Mouse (Mus musculus): ENCODE measurements around the gene Nkx1-2.

The Nkx1-2 gene

DNA sequence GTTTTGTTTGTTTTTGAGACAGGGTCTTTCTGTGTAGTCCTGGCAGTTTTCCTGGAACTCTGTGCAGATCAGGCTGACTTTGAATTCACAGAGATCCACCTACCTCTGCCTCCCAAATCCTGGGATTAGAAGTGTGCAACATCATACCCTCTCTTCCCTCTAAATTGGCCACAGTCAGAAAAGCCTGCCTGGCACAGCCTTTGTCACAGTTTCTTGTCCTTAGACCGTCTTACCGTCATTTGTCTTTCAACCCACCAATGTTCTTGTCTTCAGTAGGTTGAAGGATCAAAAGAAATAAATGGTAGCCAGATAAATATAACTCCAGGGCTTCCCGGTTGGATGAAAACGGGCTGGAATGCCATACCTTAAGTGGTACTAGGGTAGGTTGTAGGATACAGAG lies 5.3 kb upstream of the Nkx1-2 start:
- DNase-seq: no peak

DNA sequence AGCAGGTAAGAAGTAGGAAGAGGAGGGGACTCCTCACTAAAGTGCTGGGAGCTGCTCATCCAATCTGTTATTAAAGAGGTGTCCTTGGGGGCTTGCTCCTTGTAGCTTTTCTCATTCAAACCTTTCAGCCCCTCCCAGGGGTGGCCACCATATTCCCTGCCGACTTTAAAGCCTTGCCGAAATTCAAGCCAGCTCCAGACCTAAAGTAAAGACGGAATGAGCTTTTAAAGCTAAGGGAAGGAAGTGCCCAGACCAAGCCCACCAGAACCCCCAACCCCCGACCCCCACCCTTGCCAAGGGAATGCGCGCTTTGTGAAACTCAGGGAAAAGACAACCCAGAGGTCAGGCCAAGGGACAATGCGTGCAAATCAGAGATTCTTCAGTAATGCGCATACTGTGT lies 1.5 kb upstream of the Nkx1-2 start:
- DNase-seq: no peak

GRCm38 (mm10) chr7:132600026-132600425 lies 589 bp upstream of the Nkx1-2 start:
- no peak for DNase-seq

GRCm38 (mm10) chr7:132597251-132598041 lies 2.0 kb downstream of the Nkx1-2 start:
- no peak for DNase-seq

DNA sequence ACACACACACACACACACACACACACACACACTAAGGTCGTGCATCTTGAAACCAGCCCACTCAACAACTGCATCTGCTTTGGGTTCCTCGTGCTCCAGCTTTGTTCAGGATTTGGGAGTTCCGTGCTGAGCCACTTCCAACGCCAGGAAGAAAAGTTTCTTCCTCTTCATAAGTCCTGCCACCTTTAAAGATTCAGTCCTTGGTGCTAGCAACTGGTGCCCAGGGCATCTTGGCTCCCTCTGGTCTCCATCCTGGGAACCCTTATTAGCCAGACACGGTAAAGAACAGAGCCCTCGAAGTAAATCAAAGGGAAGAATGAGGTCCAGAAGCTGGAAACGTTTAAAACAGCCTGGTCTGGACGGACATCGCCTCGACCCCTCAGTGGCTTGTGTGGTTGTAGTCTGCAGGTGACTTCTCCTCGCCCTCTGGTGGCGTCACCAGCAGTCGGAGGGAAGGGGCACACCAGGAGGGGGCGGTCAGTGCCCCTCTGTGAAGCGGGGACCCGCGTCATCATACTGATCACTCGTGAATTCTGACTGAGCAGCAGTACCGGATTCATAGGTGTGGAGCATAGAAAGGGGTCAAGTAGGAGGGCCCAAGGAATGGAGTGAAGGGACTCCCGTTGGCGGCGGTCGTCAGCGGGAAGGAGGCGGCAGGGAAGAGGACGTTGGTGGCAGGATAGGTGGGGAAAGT lies 2.7 kb downstream of the Nkx1-2 start:
- DNase-seq: no peak

DNA sequence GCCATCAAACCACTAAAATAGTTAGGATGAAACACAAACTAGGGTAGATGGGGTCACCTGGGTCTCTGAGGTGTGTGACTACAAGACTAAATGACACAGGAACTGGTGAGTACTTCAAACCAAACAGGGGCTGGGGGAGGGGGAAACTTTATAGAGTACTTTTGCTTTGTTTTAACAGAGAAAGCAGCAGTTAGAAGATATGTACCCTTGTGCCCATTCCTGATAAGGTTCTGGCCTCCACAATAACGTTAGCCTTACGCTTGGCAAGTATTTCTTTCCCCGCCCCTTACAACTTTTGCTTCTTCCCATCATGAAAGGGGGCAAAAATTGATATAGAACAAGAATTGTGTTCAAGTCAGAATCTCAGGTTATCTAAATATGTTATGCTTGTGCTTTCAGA lies 3.6 kb downstream of the Nkx1-2 start:
- no peak for DNase-seq

DNA sequence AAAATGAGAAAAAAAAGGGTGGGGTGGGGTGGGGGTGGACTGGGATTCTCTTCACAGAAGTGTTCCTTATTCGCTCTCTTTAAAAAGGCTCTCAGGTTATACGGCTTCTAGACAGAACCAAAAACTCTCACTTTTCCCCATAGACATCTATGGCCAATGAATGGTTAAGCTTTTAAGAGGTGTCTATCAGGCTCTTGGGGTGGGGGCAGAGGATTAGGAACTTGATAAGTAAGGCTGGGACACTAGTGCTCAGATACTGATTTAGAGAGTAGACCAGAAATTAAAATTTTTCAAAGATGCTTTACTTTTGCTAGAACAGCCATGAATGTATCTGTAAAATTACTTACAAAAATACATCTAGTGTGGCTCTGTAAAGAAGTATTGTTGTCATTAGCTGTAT lies 5.1 kb downstream of the Nkx1-2 start:
- no peak for DNase-seq

- no peak for DNase-seq
Observed at GRCm38 (mm10) chr7:132593762-132594161, 5.7 kb downstream of the Nkx1-2 start.

DNA sequence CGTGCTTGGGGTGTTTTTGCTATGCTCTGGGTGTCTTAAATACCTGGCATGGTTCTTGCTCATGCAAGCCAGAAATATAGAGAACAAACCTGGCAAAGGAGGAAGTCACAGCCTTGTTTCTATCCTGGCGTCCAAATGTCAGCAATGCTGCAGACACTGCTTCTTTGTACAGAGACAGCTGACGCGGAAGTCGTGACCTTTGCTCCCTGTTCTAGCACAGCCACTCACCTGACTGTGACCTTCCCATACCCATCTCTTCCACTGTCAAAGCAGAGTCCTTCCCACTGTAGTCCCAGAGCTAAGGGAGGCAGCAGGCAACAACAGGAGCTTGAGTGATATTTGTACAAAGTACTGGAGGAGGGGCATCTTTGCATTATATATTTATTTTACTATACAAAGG lies 9.8 kb downstream of the Nkx1-2 start:
- no peak for DNase-seq

- DNase-seq: no peak
Observed at GRCm38 (mm10) chr7:132587167-132587566, 12.3 kb downstream of the Nkx1-2 start.

- DNase-seq: no peak
Observed at GRCm38 (mm10) chr7:132585695-132586491, 13.5 kb downstream of the Nkx1-2 start.

- no peak for DNase-seq
Observed at GRCm38 (mm10) chr7:132581441-132581840, 18.0 kb downstream of the Nkx1-2 start.

GRCm38 (mm10) chr7:132580511-132580910 lies 18.9 kb downstream of the Nkx1-2 start:
- no peak for DNase-seq

DNA sequence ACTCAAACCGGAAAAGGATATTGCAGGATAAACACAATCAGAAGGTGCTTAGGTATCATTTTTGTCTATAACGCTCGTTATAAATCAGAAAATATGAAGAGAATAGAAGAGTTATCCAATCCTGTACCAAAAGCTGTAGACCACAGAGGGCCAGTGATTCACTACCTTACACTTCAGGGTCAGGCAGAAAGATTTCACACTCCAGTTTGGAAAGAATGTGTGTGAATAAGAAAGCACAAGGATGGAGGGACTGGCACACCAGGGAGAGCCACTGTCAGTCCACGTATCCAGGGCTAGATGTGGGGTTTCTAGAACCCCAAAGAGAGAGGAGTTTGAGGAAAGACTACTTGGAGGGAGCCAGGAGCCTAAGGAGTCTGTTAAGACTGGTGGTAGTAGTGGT lies 22.5 kb downstream of the Nkx1-2 start:
- DNase-seq: no peak

DNA sequence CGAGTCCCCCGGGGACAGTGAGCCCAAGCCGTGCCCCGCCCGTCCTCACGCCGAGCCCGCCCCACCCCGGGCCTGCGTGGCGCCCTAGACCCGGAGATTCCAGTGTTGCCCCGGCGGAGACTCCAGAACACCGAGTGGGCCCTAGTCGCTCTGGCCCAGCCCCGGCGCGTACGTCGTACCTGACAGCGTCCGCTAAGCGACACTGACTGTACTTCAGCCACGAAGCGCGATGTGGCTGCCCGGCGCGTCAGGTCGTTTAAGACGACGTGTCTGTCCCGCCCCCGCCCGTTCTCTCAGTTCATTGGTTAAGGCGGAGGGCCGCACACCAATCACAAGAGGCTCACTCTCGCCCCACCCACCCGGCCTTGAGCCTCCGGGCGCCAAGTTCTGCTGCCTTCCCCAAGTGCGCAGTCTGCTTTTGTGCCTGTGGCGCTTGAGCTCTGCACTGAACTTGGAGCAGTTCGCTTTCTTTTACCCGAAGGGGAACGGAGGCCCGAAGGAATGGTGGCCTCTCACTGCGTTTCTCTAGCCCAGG lies 23.3 kb downstream of the Nkx1-2 start, which contains the start of gene Oat:
Gene Oat, minus strand, starts transcription at position 283 of the 535 bp plus-strand sequence.
- peak; percentile 96 for DNase-seq

DNA sequence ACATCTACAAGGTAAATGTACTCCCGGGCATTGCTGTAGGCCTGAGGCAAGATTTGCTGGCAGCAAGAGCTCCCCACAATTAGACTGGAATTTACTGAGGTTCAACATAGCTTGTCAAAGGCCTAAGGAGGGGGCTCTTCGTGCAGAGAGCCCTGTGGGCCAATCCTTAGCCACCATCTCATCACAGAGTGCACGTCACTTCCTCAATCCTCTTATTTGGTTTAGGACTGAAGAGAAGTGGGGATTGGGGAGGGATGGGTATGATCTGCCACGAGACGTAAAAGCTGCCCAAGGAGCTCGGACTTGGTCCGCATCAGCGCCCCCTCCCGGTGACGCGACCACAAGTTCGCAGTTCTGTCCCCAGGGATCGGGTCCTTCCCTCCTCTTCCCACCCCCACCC lies 23.8 kb downstream of the Nkx1-2 start:
- peak; percentile 88 for DNase-seq

DNA sequence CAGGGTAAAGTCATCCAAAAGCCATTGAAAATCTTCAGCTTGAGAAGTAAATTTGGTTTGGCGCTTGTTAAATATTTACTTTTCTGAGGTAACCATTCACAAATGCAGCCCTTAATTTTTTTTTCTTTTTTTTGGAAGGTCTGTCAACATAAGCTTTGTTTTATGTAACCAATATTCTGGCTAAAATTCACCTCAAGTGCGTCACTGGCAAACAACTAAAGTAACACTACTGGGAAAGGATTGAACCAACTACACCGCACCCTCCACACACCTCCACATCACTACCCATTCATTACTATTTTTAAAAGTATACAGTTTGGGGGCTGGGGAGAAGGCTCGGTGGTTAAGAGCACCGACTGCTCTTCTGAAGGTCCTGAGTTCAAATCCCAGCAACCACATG lies 24.8 kb downstream of the Nkx1-2 start:
- no peak for DNase-seq

- DNase-seq: no peak
Observed at GRCm38 (mm10) chr7:132573205-132573604, 26.2 kb downstream of the Nkx1-2 start.

DNA sequence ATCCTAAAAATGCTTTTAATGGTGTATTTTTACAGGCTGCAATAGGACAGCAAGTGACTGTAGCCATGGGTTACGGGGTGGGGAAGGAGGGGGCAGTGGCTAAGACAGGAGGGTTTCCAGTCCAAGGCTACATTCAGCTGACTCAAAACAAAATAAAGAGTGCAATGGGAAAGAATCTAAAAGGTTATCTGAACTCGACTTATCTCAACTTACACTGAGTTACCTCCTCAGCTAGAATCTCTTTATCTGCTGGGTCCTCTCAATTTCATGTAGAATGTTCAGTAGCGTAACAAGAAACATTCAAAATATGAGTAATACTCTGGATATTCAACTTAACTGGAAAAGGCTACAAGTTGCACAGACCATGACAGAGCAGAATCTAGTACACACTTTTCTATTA lies 26.7 kb downstream of the Nkx1-2 start:
- DNase-seq: no peak

DNA sequence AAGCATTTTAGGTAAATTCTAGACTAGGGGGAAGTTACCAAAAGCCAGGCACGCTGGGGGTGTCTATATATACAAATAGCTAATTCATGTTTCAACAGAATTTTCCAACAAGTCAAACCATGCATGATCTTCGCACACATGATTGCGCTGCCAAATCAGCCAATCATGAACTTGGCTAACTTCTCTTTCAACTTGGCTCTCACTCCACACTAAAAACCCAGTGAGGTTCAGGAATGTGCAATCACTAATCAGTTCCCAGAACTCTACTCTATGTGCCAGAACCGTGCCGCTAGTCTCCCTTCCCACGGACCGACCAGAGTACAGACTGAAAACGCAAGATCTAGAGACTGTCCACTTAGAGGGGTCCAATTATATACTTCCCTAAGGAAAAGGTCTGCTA lies 28.0 kb downstream of the Nkx1-2 start:
- DNase-seq: no peak

- no peak for DNase-seq
Observed at GRCm38 (mm10) chr7:132570071-132570470, 29.4 kb downstream of the Nkx1-2 start.

GRCm38 (mm10) chr7:132568817-132569216 lies 30.6 kb downstream of the Nkx1-2 start:
- no peak for DNase-seq

DNA sequence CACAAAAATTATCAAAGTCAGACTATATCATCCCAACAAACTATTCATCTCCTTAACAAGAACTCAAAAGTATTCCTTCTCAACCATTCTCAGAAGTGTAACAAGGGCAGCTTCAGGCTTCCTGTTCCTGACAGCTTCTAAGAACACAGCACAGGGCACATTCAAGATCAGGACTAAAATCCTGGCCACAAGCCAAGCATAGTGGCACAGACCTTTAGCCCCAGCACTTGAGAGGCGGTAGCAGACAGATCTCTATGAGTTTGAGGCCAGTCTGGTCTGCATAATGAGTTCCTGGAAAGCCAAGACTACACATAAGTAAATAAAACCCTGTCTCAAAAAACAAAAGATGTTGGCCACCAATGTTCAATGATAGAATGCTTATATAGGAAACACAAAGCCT lies 33.6 kb downstream of the Nkx1-2 start:
- DNase-seq: no peak
